Mouse (Mus musculus): ENCODE results near the gene Apoc1. TPM values are rescaled to one million over a fixed set of nuclear protein-coding genes. Genes with fewer than 3 reads are reported as not detected.
A peak's percentile ranks its signal among the peaks of the same experiment; 100 is the strongest.

The Apoc1 gene
- polyA plus RNA-seq, 1 experiment from 2014 or later, result 1.2 TPM

DNA sequence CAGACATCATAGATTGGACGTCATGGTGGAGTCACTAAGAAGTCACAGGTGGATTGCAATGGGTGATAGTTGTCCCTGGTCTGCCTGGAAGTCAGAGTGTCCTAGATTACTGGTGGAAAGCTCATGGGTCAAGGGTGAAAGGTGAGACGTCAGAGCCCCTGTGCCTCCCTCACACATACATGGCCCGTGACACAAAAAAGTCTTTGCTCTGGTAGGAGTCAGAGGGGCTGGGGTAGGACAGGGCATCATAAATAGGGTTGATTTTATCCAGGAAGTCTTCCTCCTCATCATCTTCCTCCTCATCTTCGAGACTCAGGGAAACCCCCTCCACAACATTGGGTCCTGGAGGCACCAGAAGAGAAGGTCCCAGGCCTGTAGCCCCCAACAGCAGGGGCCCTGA, 24.9 kb upstream of the Apoc1 start:
- Histone ChIP-seq H3K4me3 (no peak overlapping the region), H3K27ac (replicated peaks) (no peak overlapping the region), H3K9ac (replicated peaks) (no peak overlapping the region), H3K27me3 (no peaks in the 10 kb centered on the region), H3K9me3 (0 out of 2 replicates have a peak, but pooled peaks cover 2% of the 10 kb centered on the region), H3K4me2 (replicated peaks) (no peak overlapping the region), H3K36me3 (peaks cover 1% of the 10 kb centered on the region; the same call in 1 of the 2 replicates), H3K4me1 (peaks cover 22% of the 10 kb centered on the region)
- no peak for ATAC-seq (replicated peaks)
- WGBS, result 84% methylated on average over 4 of the region's 4 CpGs

DNA sequence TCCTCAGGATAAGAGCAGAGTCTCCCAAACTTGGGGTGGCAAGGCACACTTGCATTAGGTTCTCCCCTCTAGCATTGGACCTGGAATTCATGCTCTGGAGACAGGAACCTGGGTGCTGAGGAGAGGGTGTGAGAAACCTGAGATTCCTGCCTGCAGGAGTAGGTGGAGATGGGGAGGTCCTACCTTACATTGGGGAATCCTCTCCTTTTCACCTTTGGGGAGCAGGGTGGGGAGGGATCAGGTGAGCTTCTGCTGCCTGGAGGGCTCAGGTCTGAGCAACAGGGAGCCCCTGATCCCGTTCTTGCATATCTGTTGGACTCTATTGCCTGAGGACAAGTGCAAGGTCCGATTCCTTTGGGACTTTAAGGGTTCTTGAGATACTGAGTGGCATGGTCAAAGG, 24.4 kb upstream of the Apoc1 start:
- no peak for ATAC-seq (replicated peaks)
- Histone ChIP-seq H3K4me3 (0 out of 2 replicates have a peak overlapping the region, but pooled peaks have one; percentile 73), H3K36me3 (peaks cover 7% of the 10 kb centered on the region), H3K9me3 (0 out of 2 replicates have a peak, but pooled peaks cover 2% of the 10 kb centered on the region), H3K4me2 (replicated peaks) (peak overlapping the region; percentile 59), H3K9ac (replicated peaks) (peak overlapping the region; percentile 38; the same call in 1 of the 2 replicates), H3K27ac (replicated peaks) (peak overlapping the region; percentile 91), H3K4me1 (peaks cover 22% of the 10 kb centered on the region), H3K27me3 (no peaks in the 10 kb centered on the region)
- WGBS, result 80% methylated on average over 2 of the region's 2 CpGs

GRCm38 (mm10) chr7:19716055-19716682, 23.7 kb upstream of the Apoc1 start:
- WGBS, result 5% methylated on average over 18 of the region's 18 CpGs
- no peak for ATAC-seq (replicated peaks)
- peaks cover 13% of the 10 kb centered on the region for H3K36me3 ChIP-seq
- peak overlapping the region; percentile 91 for H3K27ac ChIP-seq (replicated peaks)
- H3K9ac ChIP-seq (replicated peaks), result peak overlapping the region; percentile 38
- H3K4me2 ChIP-seq (replicated peaks), result peak overlapping the region; percentile 59
- peak overlapping the region; percentile 73 for H3K4me3 ChIP-seq
- no peaks in the 10 kb centered on the region for H3K27me3 ChIP-seq
- peaks cover 22% of the 10 kb centered on the region for H3K4me1 ChIP-seq
- 0 out of 2 replicates have a peak, but pooled peaks cover 2% of the 10 kb centered on the region for H3K9me3 ChIP-seq

- Histone ChIP-seq H3K4me1 (peaks cover 22% of the 10 kb centered on the region), H3K4me3 (peak within 1 kb of the TSS; percentile 73), H3K9me3 (no peaks in the 10 kb centered on the region), H3K9ac (replicated peaks) (peak within 1 kb of the TSS; percentile 70), H3K27ac (replicated peaks) (peak within 1 kb of the TSS; percentile 91), H3K4me2 (replicated peaks) (peak within 1 kb of the TSS; percentile 95), H3K36me3 (peaks cover 18% of the 10 kb centered on the region), H3K27me3 (no peaks in the 10 kb centered on the region)
- under 1% methylated on average over 54 of the region's 59 CpGs for WGBS
- peak; percentile 99 for ATAC-seq (replicated peaks)
Observed at GRCm38 (mm10) chr7:19715239-19716054, 23.0 kb upstream of the Apoc1 start, which contains the start of gene Tomm40. Gene Tomm40 (minus strand): TSS chr7:19715438.

- Histone ChIP-seq H3K4me2 (replicated peaks) (peak overlapping the region; percentile 95), H3K4me1 (peaks cover 22% of the 10 kb centered on the region), H3K27me3 (no peaks in the 10 kb centered on the region), H3K9me3 (no peaks in the 10 kb centered on the region), H3K27ac (replicated peaks) (peak overlapping the region; percentile 68), H3K4me3 (peak overlapping the region; percentile 73), H3K9ac (replicated peaks) (peak overlapping the region; percentile 70), H3K36me3 (peaks cover 22% of the 10 kb centered on the region)
- 0% methylated on average over 39 of the region's 39 CpGs for WGBS
- ATAC-seq (replicated peaks), result no peak
Observed at GRCm38 (mm10) chr7:19714836-19715235, 22.4 kb upstream of the Apoc1 start.

DNA sequence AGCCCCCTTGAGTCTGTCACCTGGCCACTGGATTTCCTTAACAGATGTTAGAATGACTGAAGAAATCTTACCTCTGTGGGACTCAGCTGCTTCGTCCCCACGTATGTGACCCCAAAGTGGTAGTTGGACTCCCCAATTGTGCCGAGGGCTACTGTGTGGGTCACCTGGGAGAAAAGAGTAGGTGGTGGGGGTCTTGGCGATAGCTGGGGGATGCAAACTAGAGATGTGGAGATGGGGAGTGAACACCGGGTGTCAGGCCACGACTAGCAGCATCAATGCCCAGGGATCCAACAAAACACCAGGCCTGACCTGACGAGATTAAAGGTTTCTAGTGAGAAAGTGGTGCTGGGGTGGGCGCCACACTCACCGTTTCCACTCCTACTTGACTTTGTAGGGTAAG, 21.1 kb upstream of the Apoc1 start:
- 89% methylated on average over 9 of the region's 9 CpGs for WGBS
- 0 out of 2 replicates have a peak overlapping the region, but pooled peaks have one; percentile 73 for H3K4me3 ChIP-seq
- no peaks in the 10 kb centered on the region for H3K27me3 ChIP-seq
- peaks cover 22% of the 10 kb centered on the region for H3K4me1 ChIP-seq
- H3K9ac ChIP-seq (replicated peaks), result no peak overlapping the region
- H3K27ac ChIP-seq (replicated peaks), result no peak overlapping the region
- peaks cover 35% of the 10 kb centered on the region for H3K36me3 ChIP-seq
- no peak for ATAC-seq (replicated peaks)
- no peak overlapping the region for H3K4me2 ChIP-seq (replicated peaks)
- no peaks in the 10 kb centered on the region for H3K9me3 ChIP-seq

DNA sequence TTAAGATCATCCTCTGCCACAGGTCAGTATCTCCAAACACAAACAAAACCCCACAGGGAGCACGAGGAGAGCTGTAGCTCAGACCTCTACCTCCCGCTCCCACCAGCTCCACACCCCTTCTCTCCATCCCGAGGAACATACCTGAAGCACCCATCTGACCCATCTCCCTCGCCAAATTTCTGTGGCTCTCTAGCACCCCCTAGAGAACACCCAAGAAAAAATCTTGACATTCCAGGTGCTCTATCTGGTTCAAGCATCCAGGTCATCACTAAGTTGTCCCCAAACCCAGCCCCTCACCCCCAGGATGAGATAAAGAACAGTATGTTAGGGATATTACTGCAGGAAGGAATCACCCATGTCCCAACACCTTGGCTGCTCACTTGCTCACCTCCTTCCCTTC, 20.7 kb upstream of the Apoc1 start:
- Histone ChIP-seq H3K27me3 (no peaks in the 10 kb centered on the region), H3K4me3 (no peak overlapping the region), H3K27ac (replicated peaks) (no peak overlapping the region), H3K9me3 (no peaks in the 10 kb centered on the region), H3K9ac (replicated peaks) (no peak overlapping the region), H3K36me3 (peaks cover 37% of the 10 kb centered on the region), H3K4me2 (replicated peaks) (no peak overlapping the region), H3K4me1 (peaks cover 22% of the 10 kb centered on the region)
- ATAC-seq (replicated peaks), result no peak
- 56% methylated on average over 4 of the region's 4 CpGs for WGBS

- Histone ChIP-seq H3K9ac (replicated peaks) (no peak overlapping the region), H3K27me3 (no peaks in the 10 kb centered on the region), H3K4me3 (no peak overlapping the region), H3K4me1 (peaks cover 22% of the 10 kb centered on the region), H3K27ac (replicated peaks) (no peak overlapping the region), H3K9me3 (no peaks in the 10 kb centered on the region), H3K4me2 (replicated peaks) (no peak overlapping the region), H3K36me3 (peaks cover 37% of the 10 kb centered on the region)
- WGBS, result 76% methylated on average over 4 of the region's 4 CpGs
- ATAC-seq (replicated peaks), result no peak
Observed at GRCm38 (mm10) chr7:19712414-19712813, 20.0 kb upstream of the Apoc1 start.

DNA sequence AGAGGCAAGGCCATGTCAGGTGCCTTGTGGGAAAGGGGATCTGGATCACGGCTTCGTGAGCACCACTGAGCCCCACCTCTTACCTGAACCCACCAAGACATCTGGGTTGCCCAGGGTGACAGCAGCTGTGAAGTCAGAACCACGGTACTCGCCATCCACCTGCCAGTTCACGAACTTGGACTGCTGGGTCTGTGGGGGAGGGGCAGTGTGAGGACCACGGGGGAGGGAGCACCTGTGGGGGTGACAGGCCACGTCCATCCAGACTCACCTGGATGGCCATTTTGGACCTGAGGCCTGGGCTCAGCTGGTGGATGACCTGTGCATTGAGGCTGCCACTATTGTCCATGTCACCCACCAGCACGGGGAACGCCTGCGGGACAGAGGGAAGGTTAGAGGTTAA, 18.2 kb upstream of the Apoc1 start:
- Histone ChIP-seq H3K36me3 (peaks cover 39% of the 10 kb centered on the region), H3K9ac (replicated peaks) (no peak overlapping the region), H3K4me2 (replicated peaks) (no peak overlapping the region), H3K27ac (replicated peaks) (no peak overlapping the region), H3K9me3 (no peaks in the 10 kb centered on the region), H3K4me1 (peaks cover 14% of the 10 kb centered on the region), H3K27me3 (no peaks in the 10 kb centered on the region), H3K4me3 (no peak overlapping the region)
- 92% methylated on average over 10 of the region's 10 CpGs for WGBS
- no peak for ATAC-seq (replicated peaks)

- no peak for ATAC-seq (replicated peaks)
Observed at GRCm38 (mm10) chr7:19705271-19705670, 12.8 kb upstream of the Apoc1 start.

DNA sequence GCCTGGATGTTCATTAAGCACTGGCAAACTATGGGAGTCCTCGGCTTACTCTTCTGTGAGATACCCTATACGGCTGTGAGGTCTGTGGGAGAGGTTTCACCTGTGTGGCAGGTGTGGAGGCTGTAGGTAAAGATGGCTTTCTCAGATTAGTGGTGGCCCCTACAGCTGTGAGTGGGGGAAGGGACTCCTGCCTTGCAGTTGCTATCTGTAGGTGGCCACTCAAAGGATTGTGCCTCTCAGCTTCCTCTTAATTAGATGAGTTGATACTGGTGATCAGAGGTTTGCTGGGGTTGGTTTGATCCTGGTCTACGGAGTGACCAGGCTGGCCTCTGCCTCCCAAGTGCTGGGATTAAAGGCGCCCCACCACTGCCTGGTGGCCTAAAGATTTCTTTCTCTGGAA, 12.0 kb upstream of the Apoc1 start:
- Histone ChIP-seq H3K4me1 (peaks cover 2% of the 10 kb centered on the region), H3K4me2 (replicated peaks) (no peak overlapping the region), H3K36me3 (peaks cover 29% of the 10 kb centered on the region), H3K4me3 (no peak overlapping the region), H3K9ac (replicated peaks) (no peak overlapping the region), H3K9me3 (no peaks in the 10 kb centered on the region), H3K27ac (replicated peaks) (no peak overlapping the region), H3K27me3 (no peaks in the 10 kb centered on the region)
- no peak for ATAC-seq (replicated peaks)
- 91% methylated on average over 4 of the region's 4 CpGs for whole genome bisulfite sequencing

More at GRCm38 (mm10) chr7:19705271-19705670, 12.8 kb upstream of the Apoc1 start:
- Histone ChIP-seq H3K9me3 (no peaks in the 10 kb centered on the region), H3K4me3 (no peak overlapping the region), H3K9ac (replicated peaks) (no peak overlapping the region), H3K36me3 (peaks cover 35% of the 10 kb centered on the region), H3K27ac (replicated peaks) (no peak overlapping the region), H3K4me1 (no peaks in the 10 kb centered on the region), H3K27me3 (no peaks in the 10 kb centered on the region), H3K4me2 (replicated peaks) (no peak overlapping the region)
- WGBS, result 93% methylated on average over 7 of the region's 7 CpGs

GRCm38 (mm10) chr7:19702859-19703555, 10.5 kb upstream of the Apoc1 start:
- WGBS, result 93% methylated on average over 16 of the region's 16 CpGs

More at GRCm38 (mm10) chr7:19702859-19703555, 10.5 kb upstream of the Apoc1 start:
- H3K9ac ChIP-seq (replicated peaks), result no peak overlapping the region
- H3K4me1 ChIP-seq, result peaks cover 16% of the 10 kb centered on the region
- H3K9me3 ChIP-seq, result no peaks in the 10 kb centered on the region
- H3K4me2 ChIP-seq (replicated peaks), result no peak overlapping the region
- no peak overlapping the region for H3K27ac ChIP-seq (replicated peaks)
- H3K36me3 ChIP-seq, result peaks cover 18% of the 10 kb centered on the region; the same call in 1 of the 2 replicates
- ATAC-seq (replicated peaks), result no peak
- no peak overlapping the region for H3K4me3 ChIP-seq
- no peaks in the 10 kb centered on the region for H3K27me3 ChIP-seq
